Mouse (Mus musculus): ENCODE data around the gene Cyth1. TPM values are rescaled to one million over a fixed set of nuclear protein-coding genes. Genes with fewer than 3 reads are reported as not detected.
A peak's percentile ranks its signal among the peaks of the same experiment; 100 is the strongest.

Gene Cyth1
- polyA plus RNA-seq (2014; fragmentation: Nextera tagmentation; extraction: Ambion mirVana): 10.6 and 10.8 TPM in 2 replicates

DNA sequence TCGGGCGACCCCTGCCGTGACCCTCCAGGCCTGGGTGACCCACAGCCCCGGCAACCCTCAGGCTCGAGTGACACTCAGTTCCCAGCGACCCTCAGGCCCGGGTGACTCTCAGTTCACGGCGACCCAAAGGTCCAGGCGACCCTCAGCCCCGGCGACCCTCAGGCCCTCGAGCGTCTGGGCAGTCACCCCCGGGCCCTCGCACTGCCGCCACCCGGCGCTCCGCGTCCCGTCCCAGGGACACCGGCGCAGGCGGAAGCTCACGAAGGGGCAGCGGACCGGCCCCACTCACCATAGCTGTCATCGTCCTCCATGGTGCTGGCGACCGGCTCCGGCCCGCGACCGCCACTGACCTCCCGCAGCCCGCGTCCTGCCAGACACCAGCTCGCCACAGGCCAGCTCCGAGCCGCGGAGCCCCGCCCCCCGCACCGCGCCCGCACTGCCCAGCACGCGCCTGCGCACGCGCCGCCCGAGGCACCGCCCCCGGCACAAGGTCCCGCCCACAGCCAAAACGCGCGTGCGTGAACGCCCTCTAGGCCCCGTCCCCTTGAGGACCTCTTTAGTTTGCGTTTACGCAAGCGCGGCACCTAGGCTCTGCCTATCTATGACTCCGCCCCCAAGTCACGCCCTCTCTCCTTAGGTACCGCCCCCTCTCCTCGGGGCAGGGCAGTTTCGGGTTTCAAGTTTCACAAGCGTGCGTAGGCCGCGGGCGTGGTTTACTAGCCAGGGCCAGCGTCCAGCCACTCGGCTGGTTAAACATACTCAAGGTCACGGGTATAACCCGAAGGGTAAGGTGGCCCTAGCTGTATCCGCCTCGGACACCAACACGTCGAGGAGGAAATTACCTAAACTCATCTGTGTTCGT is at the start of gene Cyth1:
TSS of gene Cyth1 (minus strand) at position 443 of the 862 bp plus-strand sequence.
- H3K36me3 ChIP-seq (ENCODE audit: control insufficient read depth, insufficient read depth, low read length): no peaks in the 10 kb centered on the region
- H3K4me2 ChIP-seq (replicated peaks; ENCODE audit: low read depth, low read length): peak within 1 kb of the TSS; percentile 85
- under 1% methylated on average over 79 of the region's 86 CpGs for WGBS
- no peaks in the 10 kb centered on the region for H3K27me3 ChIP-seq (ENCODE audit: control insufficient read depth, insufficient read depth, low read length)
- peak; percentile 96 for ATAC-seq (ENCODE audit: insufficient number of reproducible peaks, insufficient read depth, low FRiP score, low read depth)
- H3K9ac ChIP-seq (replicated peaks; ENCODE audit: low read depth, low read length): peak within 1 kb of the TSS; percentile 84
- peaks cover 22% of the 10 kb centered on the region for H3K4me1 ChIP-seq (ENCODE audit: control insufficient read depth, insufficient read depth, low read length)
- H3K4me3 ChIP-seq (ENCODE audit: low read depth, low read length): peak within 1 kb of the TSS; percentile 90
- H3K9me3 ChIP-seq (ENCODE audit: control insufficient read depth, low read depth, low read length): no peaks in the 10 kb centered on the region
- H3K27ac ChIP-seq (ENCODE audit: low read length): peak within 1 kb of the TSS; percentile 82; the same call in 1 of the 2 replicates

GRCm38 (mm10) chr11:118297967-118298366 is 49.6 kb upstream of the Cyth1 start:
- H3K9me3 ChIP-seq (ENCODE audit: control insufficient read depth, low read depth, low read length): no peaks in the 10 kb centered on the region
- 84% methylated on average over 3 of the region's 3 CpGs for WGBS
- H3K4me3 ChIP-seq (ENCODE audit: low read depth, low read length): no peak overlapping the region
- ATAC-seq (ENCODE audit: insufficient number of reproducible peaks, insufficient read depth, low FRiP score, low read depth): no peak
- no peaks in the 10 kb centered on the region for H3K27me3 ChIP-seq (ENCODE audit: control insufficient read depth, insufficient read depth, low read length)
- no peaks in the 10 kb centered on the region for H3K4me1 ChIP-seq (ENCODE audit: control insufficient read depth, insufficient read depth, low read length)
- H3K27ac ChIP-seq (ENCODE audit: low read length): no peak overlapping the region
- H3K4me2 ChIP-seq (replicated peaks; ENCODE audit: low read depth, low read length): no peak overlapping the region
- peaks cover 10% of the 10 kb centered on the region; the same call in 1 of the 2 replicates for H3K36me3 ChIP-seq (ENCODE audit: control insufficient read depth, insufficient read depth, low read length)
- no peak overlapping the region for H3K9ac ChIP-seq (replicated peaks; ENCODE audit: low read depth, low read length)

DNA sequence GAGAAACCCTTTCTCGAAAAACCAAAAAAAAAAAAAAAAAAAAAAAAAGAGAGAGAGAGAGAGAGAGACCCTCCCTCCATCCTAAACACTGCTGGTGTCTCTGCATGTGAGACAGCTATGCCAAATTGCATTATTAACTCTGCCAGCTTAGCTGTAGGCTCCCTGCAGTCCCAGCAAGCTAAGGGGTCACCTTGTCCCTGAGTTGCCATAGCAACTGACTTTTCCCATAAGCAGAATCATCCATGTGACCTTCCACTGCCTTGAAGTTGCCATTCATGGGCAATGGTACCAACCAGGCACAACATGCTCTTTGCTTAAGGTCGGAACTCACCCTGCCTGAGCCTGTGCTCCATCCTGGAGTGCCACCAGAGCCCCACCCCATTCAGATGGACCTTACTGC is 46.6 kb upstream of the Cyth1 start:
- 85% methylated on average over 2 of the region's 2 CpGs for WGBS
- no peak overlapping the region for H3K27ac ChIP-seq (ENCODE audit: low read length)
- no peaks in the 10 kb centered on the region for H3K36me3 ChIP-seq (ENCODE audit: control insufficient read depth, insufficient read depth, low read length)
- no peak overlapping the region for H3K4me2 ChIP-seq (replicated peaks; ENCODE audit: low read depth, low read length)
- H3K9ac ChIP-seq (replicated peaks; ENCODE audit: low read depth, low read length): no peak overlapping the region
- ATAC-seq (ENCODE audit: insufficient number of reproducible peaks, insufficient read depth, low FRiP score, low read depth): no peak
- no peaks in the 10 kb centered on the region for H3K27me3 ChIP-seq (ENCODE audit: control insufficient read depth, insufficient read depth, low read length)
- peaks cover 4% of the 10 kb centered on the region; the same call in 1 of the 2 replicates for H3K4me1 ChIP-seq (ENCODE audit: control insufficient read depth, insufficient read depth, low read length)
- no peaks in the 10 kb centered on the region for H3K9me3 ChIP-seq (ENCODE audit: control insufficient read depth, low read depth, low read length)
- H3K4me3 ChIP-seq (ENCODE audit: low read depth, low read length): no peak overlapping the region

DNA sequence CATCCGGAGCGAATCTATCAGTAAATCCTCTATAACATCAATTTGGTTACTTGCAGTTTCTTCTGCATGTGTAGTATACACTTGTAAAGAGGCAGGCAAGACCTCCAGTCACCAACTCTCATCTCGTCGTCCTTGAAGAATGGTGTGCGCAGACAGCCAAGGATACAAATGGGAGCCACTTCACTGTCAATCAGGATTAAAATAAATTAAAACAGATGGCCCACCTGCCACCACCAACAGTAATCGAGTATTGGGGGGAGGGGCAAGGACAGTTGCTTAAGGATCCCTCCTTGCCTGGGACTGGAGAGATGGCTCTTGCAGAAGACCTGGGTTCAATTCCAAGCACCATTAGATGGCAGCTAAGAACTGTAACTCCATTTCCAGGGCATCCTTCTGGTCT is 44.3 kb upstream of the Cyth1 start:
- H3K4me3 ChIP-seq (ENCODE audit: low read depth, low read length): no peak overlapping the region
- H3K9ac ChIP-seq (replicated peaks; ENCODE audit: low read depth, low read length): no peak overlapping the region
- H3K4me1 ChIP-seq (ENCODE audit: control insufficient read depth, insufficient read depth, low read length): peaks cover 10% of the 10 kb centered on the region
- no peaks in the 10 kb centered on the region for H3K27me3 ChIP-seq (ENCODE audit: control insufficient read depth, insufficient read depth, low read length)
- WGBS: 61% methylated on average over 6 of the region's 6 CpGs
- H3K4me2 ChIP-seq (replicated peaks; ENCODE audit: low read depth, low read length): no peak overlapping the region
- no peaks in the 10 kb centered on the region for H3K9me3 ChIP-seq (ENCODE audit: control insufficient read depth, low read depth, low read length)
- H3K36me3 ChIP-seq (ENCODE audit: control insufficient read depth, insufficient read depth, low read length): peaks cover under 1% of the 10 kb centered on the region; the same call in 1 of the 2 replicates
- H3K27ac ChIP-seq (ENCODE audit: low read length): no peak overlapping the region
- ATAC-seq (ENCODE audit: insufficient number of reproducible peaks, insufficient read depth, low FRiP score, low read depth): no peak

- Histone ChIP-seq H3K4me2 (replicated peaks; ENCODE audit: low read depth, low read length) (peak within 1 kb of the TSS; percentile 77), H3K9ac (replicated peaks; ENCODE audit: low read depth, low read length) (peak within 1 kb of the TSS; percentile 72), H3K27ac (ENCODE audit: low read length) (peak within 1 kb of the TSS; percentile 86), H3K36me3 (ENCODE audit: control insufficient read depth, insufficient read depth, low read length) (peaks cover 17% of the 10 kb centered on the region), H3K9me3 (ENCODE audit: control insufficient read depth, low read depth, low read length) (no peaks in the 10 kb centered on the region), H3K4me3 (ENCODE audit: low read depth, low read length) (peak within 1 kb of the TSS; percentile 62), H3K27me3 (ENCODE audit: control insufficient read depth, insufficient read depth, low read length) (no peaks in the 10 kb centered on the region), H3K4me1 (ENCODE audit: control insufficient read depth, insufficient read depth, low read length) (peaks cover 10% of the 10 kb centered on the region)
- peak; percentile 98 for ATAC-seq (ENCODE audit: insufficient number of reproducible peaks, insufficient read depth, low FRiP score, low read depth)
- 1% methylated on average over 68 of the region's 68 CpGs for WGBS
Measured at GRCm38 (mm10) chr11:118289999-118290889, 41.9 kb upstream of the Cyth1 start, which contains the start of gene Usp36. TSS of gene Usp36 (minus strand) at chr11:118290244.

GRCm38 (mm10) chr11:118289562-118289961 is 41.2 kb upstream of the Cyth1 start:
- peaks cover 10% of the 10 kb centered on the region for H3K4me1 ChIP-seq (ENCODE audit: control insufficient read depth, insufficient read depth, low read length)
- peak overlapping the region; percentile 66 for H3K27ac ChIP-seq (ENCODE audit: low read length)
- H3K27me3 ChIP-seq (ENCODE audit: control insufficient read depth, insufficient read depth, low read length): no peaks in the 10 kb centered on the region
- peak overlapping the region; percentile 62 for H3K4me3 ChIP-seq (ENCODE audit: low read depth, low read length)
- H3K36me3 ChIP-seq (ENCODE audit: control insufficient read depth, insufficient read depth, low read length): peaks cover 23% of the 10 kb centered on the region
- H3K9me3 ChIP-seq (ENCODE audit: control insufficient read depth, low read depth, low read length): no peaks in the 10 kb centered on the region
- peak overlapping the region; percentile 70 for H3K9ac ChIP-seq (replicated peaks; ENCODE audit: low read depth, low read length)
- peak; percentile 5; the same call in 1 of the 2 replicates for ATAC-seq (ENCODE audit: insufficient number of reproducible peaks, insufficient read depth, low FRiP score, low read depth)
- under 1% methylated on average over 22 of the region's 22 CpGs for whole genome bisulfite sequencing
- H3K4me2 ChIP-seq (replicated peaks; ENCODE audit: low read depth, low read length): peak overlapping the region; percentile 77

GRCm38 (mm10) chr11:118289037-118289511 is 40.7 kb upstream of the Cyth1 start:
- Histone ChIP-seq H3K27me3 (ENCODE audit: control insufficient read depth, insufficient read depth, low read length) (no peaks in the 10 kb centered on the region), H3K4me3 (ENCODE audit: low read depth, low read length) (peak overlapping the region; percentile 62), H3K9me3 (ENCODE audit: control insufficient read depth, low read depth, low read length) (no peaks in the 10 kb centered on the region), H3K4me1 (ENCODE audit: control insufficient read depth, insufficient read depth, low read length) (peaks cover 10% of the 10 kb centered on the region), H3K4me2 (replicated peaks; ENCODE audit: low read depth, low read length) (peak overlapping the region; percentile 77), H3K36me3 (ENCODE audit: control insufficient read depth, insufficient read depth, low read length) (peaks cover 27% of the 10 kb centered on the region), H3K27ac (ENCODE audit: low read length) (peak overlapping the region; percentile 66), H3K9ac (replicated peaks; ENCODE audit: low read depth, low read length) (peak overlapping the region; percentile 70)
- WGBS: under 1% methylated on average over 16 of the region's 16 CpGs
- ATAC-seq (ENCODE audit: insufficient number of reproducible peaks, insufficient read depth, low FRiP score, low read depth): no peak

GRCm38 (mm10) chr11:118287573-118287972 is 39.2 kb upstream of the Cyth1 start:
- Histone ChIP-seq H3K27ac (ENCODE audit: low read length) (no peak overlapping the region), H3K4me2 (replicated peaks; ENCODE audit: low read depth, low read length) (no peak overlapping the region), H3K4me3 (ENCODE audit: low read depth, low read length) (no peak overlapping the region), H3K36me3 (ENCODE audit: control insufficient read depth, insufficient read depth, low read length) (peaks cover 40% of the 10 kb centered on the region), H3K27me3 (ENCODE audit: control insufficient read depth, insufficient read depth, low read length) (no peaks in the 10 kb centered on the region), H3K4me1 (ENCODE audit: control insufficient read depth, insufficient read depth, low read length) (peaks cover 10% of the 10 kb centered on the region), H3K9me3 (ENCODE audit: control insufficient read depth, low read depth, low read length) (no peaks in the 10 kb centered on the region), H3K9ac (replicated peaks; ENCODE audit: low read depth, low read length) (no peak overlapping the region)
- 89% methylated on average over 9 of the region's 9 CpGs for WGBS
- ATAC-seq (ENCODE audit: insufficient number of reproducible peaks, insufficient read depth, low FRiP score, low read depth): no peak
